Mouse (Mus musculus) macrophage (primary cell): Measurements from ENCODE around the gene Cnih4. TPM values are rescaled to one million over a fixed set of nuclear protein-coding genes. Genes with fewer than 3 reads are reported as not detected.

Experiments used
- H3K27ac ChIP-seq: fragments of 350-480 bp; formaldehyde crosslinking; 2 replicates; pipeline ENCODE4 v1.9.0; 2021
- H3K36me3 ChIP-seq: fragments of 350-480 bp; formaldehyde crosslinking; 2 replicates; pipeline ENCODE4 v1.9.0; 2021; ENCODE audit errors: inconsistent target
- H3K4me3 ChIP-seq: fragments of 350-480 bp; formaldehyde crosslinking; 2 replicates; pipeline ENCODE4 v1.9.0; 2021; ENCODE audit errors: inconsistent target
- H3K79me2 ChIP-seq: fragments of 350-480 bp; formaldehyde crosslinking; 2 replicates; pipeline ENCODE4 v1.9.0; 2021; ENCODE audit errors: inconsistent target
- WGBS: methylation state at CpG from one replicate; pipeline ENCODE4 v1.1.7; 2026; ENCODE audit warnings: inconsistent platforms; ENCODE audit not compliant: missing documents; 5-methylcytosine and 5-hydroxymethylcytosine counted together
- polyA plus RNA-seq: library from polyadenylated mRNA; stranded (reverse); fragments of 250-400 nt; gene quantifications from 3 replicates; pipeline ENCODE4 v1.2.4, GENCODE M21; 2018; ENCODE audit warnings: inconsistent platforms

Gene Cnih4
- polyA plus RNA-seq, 1 experiment from 2014 or later, result 86.8 TPM

DNA sequence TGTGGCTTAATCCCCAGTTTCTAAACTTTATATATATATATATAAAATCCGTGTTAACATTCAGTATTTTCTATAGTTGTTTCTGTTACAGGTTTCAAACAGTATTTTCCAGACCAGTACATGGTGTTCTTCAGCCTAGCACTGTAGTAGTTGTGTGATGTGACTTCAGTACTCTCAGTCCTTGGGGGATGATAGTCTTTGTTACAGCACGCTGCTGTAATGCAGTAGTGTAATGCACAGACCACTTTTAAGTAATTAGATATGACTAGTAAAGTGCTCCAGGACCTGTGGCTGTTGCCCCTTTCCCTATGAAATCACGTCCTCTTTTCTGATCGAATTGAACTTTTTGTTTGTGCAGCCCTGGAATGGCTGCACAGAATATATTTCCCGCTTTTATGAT, 7.0 kb downstream of the Cnih4 start:
- Histone ChIP-seq H3K27ac (no peak overlapping the region), H3K79me2 (peaks cover 48% of the 10 kb centered on the region), H3K4me3 (peak overlapping the region; percentile 39), H3K36me3 (0 out of 2 replicates have a peak, but pooled peaks cover under 1% of the 10 kb centered on the region)
- WGBS, result 32% methylated on average over 5 of the region's 5 CpGs

DNA sequence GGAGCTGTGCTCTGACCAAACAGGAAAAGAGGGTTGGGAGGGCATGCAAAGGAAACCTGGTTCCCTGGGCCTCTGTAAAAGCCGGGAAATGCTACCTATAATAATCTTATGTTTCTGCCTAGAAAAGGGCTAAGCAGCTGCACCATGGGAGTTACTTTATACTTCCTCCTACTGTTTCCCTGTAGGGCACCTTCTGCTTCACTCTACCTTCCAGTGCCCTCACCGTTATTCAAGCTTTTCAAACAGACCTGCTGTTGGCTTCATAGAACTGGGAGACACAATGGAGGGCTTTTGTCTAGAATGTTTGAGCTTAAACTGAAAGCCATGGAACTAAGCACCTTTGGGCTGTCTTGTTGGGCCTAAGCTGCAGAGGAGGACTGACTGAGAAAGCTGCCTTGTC, 23.3 kb downstream of the Cnih4 start:
- peaks cover 11% of the 10 kb centered on the region; the same call in 1 of the 2 replicates for H3K36me3 ChIP-seq
- 79% methylated on average over 2 of the region's 2 CpGs for WGBS

DNA sequence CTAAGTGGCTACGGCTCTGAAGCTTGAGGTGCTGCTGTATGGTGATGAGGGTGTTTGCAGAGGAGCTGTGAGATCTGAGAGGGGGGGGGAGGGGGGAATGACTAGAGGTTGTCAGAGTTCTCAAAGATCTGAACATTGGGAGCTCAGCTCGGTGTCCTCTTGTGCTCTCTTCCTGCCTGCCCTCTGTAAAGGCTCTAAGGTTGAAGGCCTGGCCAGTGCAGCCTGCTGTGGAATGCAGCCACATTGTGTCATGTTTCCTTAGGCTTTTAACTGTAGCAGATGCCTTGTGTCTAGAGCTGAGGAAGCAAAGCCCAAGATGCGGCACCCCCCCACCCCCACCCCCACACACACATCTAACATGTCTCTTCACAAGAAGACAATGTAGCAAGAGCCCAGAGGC, 23.9 kb downstream of the Cnih4 start:
- 81% methylated on average over 3 of the region's 3 CpGs for WGBS
- Histone ChIP-seq H3K36me3 (peaks cover 5% of the 10 kb centered on the region; the same call in 1 of the 2 replicates), H3K4me3 (no peak overlapping the region)

More for the DNA sequence above, 23.3 kb downstream of the Cnih4 start:
- no peaks in the 10 kb centered on the region for H3K79me2 ChIP-seq
- H3K27ac ChIP-seq, result no peak overlapping the region
- H3K4me3 ChIP-seq, result no peak overlapping the region

DNA sequence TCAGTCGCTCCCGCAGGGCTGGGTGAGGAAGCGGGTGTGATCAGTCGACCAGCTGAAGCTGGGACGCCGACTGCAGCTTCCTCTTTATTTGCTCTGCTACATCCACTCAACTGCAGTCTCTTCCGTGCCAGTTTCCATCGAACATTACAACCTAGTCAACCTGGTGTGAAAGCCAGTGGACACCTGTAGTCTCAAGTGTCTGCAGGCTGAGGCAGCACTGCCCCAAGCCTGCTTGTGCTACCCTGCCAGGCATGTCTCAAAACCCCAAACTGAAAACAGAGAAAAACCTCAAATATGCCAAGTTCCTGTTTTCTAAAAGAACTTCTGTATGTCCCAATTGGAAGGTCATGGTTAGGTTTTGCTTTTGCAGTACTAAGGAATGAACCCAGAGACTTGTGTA, 25.7 kb downstream of the Cnih4 start:
- H3K36me3 ChIP-seq, result peaks cover 8% of the 10 kb centered on the region; the same call in 1 of the 2 replicates
- peak overlapping the region; percentile 28 for H3K4me3 ChIP-seq
- H3K27ac ChIP-seq, result peak overlapping the region; percentile 74
- H3K79me2 ChIP-seq, result no peaks in the 10 kb centered on the region
- WGBS, result 9% methylated on average over 8 of the region's 8 CpGs

More for the DNA sequence above, 23.9 kb downstream of the Cnih4 start:
- Histone ChIP-seq H3K79me2 (no peaks in the 10 kb centered on the region), H3K27ac (no peak overlapping the region)

DNA sequence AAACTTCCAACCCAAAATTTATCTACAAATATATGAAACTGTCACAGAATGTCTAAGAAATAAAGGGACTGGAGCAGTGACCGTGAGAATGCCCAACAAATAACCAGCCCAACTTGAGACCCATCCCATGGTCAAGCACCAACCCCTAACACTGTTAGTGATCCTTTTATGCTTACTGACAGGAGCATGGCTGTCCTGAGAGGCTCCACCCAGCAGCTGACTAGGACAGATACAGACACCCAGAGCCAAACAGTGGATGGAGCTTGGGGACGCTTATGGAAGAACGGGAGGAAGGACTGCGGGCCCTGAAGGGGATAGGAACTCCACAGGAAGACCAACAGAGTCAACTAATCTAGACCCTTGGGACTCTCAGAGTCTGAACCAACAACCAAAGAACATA, 44.4 kb downstream of the Cnih4 start:
- Histone ChIP-seq H3K4me3 (no peak overlapping the region), H3K79me2 (peaks cover 100% of the 10 kb centered on the region)

DNA sequence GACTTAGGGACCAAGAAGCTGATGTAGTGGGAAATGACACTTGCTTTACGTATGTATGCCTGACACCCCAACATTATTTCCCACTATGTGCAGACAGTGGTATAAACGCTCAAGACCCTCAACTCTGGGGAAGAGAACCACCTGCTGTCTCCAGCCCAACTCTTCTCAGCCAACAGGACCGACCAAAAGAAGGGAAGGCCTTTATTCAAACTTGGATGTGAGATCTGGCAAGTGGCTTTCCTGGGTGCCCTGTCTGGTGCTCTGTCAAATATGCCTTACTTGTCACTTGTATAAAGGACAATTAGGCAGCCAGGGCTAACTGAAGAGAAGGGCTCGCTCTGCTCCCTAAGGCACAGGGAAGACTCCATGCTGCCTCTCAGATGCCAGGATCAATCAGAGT, 55.0 kb downstream of the Cnih4 start:
- peaks cover 98% of the 10 kb centered on the region for H3K79me2 ChIP-seq
- WGBS, result 100% methylated on average over 2 of the region's 4 CpGs
- H3K4me3 ChIP-seq, result no peak overlapping the region
- H3K27ac ChIP-seq, result no peak overlapping the region
- H3K36me3 ChIP-seq, result peaks cover 89% of the 10 kb centered on the region

More for the DNA sequence above, 44.4 kb downstream of the Cnih4 start:
- no peak overlapping the region for H3K27ac ChIP-seq
- peaks cover 82% of the 10 kb centered on the region for H3K36me3 ChIP-seq
- 90% methylated on average over 4 of the region's 4 CpGs for WGBS

DNA sequence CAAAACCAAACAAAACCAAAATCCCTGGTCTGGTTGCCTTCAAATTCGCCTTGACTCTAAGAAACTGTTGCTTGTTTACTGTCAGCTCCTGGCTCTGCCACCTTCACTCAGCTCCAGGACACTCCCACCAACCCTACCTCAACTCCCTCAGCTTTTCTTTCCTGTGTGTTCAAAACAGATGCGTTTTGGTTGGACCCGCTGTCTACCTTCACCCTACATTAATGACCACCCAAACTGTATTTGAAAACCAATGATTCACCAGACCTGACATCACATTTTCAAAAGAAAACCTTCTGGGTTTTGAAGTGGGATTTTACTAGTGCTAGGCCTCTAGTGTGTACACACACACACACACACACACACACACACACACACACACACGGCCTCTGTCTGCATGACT, 65.7 kb downstream of the Cnih4 start:
- H3K27ac ChIP-seq, result peak overlapping the region; percentile 85
- WGBS, result 6% methylated on average over 4 of the region's 4 CpGs
- H3K79me2 ChIP-seq, result peaks cover 87% of the 10 kb centered on the region
- H3K36me3 ChIP-seq, result peaks cover 26% of the 10 kb centered on the region
- peak overlapping the region; percentile 58 for H3K4me3 ChIP-seq

DNA sequence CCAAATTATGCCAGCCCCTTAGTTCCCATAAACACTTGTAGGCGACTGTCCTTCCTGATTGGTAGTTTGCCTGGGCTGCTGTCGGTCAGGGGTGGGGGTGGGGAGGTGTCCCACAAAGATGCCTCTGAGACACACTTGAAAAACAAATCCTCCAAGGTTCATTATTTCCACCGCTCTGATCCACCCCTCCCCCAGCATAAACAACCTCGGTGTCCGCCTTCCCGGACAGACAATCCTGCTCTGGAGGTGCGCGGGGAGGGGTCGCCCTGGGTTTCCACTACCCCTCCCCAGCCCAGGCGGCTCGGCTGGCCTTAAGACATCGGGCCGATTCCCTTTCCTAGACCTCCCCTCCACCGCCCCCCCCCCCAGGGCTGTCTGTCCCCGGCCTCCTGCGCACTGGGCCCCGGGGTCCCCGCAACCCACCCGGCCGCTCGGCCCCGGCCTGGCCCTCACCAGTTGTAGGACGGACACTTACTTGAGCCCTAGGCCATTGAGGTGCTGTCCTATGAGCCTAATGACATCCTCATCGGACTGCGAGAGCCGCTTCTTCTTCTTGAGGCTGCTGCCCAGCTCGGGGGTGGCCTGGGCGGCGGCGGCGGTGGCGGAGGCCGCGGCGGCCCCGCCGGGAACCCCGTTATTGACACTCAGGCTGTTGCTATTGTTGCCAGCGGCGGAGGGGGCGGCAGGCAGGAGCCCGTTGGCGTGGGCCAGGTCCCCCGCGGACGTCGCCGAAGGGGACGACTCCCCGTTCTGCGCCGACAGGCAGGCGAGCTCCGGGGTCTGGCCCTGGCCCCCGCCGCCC, 66.3 kb downstream of the Cnih4 start:
- peak overlapping the region; percentile 85 for H3K27ac ChIP-seq
- H3K79me2 ChIP-seq, result peaks cover 84% of the 10 kb centered on the region
- H3K36me3 ChIP-seq, result peaks cover 20% of the 10 kb centered on the region
- under 1% methylated on average over 50 of the region's 56 CpGs for WGBS
- H3K4me3 ChIP-seq, result peak overlapping the region; percentile 58

DNA sequence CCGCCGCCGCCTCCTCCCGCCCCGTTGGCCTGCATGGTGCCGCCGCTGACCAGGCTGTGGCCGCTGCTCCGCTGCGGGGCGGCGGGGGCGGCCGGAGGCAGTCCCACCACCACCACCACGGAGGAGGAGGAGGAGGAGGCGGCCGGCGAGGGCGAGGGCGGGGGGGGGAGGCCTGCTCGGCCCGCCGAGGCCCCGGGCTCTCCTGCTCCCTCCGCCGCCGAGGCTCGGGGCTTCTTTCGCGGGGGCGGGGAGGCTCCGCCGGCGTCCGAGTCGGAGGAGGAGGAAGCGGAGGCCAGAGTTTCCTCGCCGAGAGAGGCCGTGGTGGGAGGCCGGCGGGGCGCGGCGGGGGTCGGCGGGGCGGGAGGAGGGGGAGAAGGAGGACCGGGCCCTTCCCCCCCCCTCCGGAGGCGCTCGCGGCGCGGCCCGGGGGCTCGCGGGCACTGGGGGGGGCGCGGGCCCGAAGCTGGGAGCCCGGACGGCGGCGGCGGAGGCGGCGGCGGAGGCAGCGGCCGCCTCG, 67.0 kb downstream of the Cnih4 start:
- 0% methylated on average over 15 of the region's 72 CpGs for WGBS
- peaks cover 84% of the 10 kb centered on the region for H3K79me2 ChIP-seq
- H3K4me3 ChIP-seq, result no peak overlapping the region
- no peak overlapping the region for H3K27ac ChIP-seq
- peaks cover 14% of the 10 kb centered on the region for H3K36me3 ChIP-seq

DNA sequence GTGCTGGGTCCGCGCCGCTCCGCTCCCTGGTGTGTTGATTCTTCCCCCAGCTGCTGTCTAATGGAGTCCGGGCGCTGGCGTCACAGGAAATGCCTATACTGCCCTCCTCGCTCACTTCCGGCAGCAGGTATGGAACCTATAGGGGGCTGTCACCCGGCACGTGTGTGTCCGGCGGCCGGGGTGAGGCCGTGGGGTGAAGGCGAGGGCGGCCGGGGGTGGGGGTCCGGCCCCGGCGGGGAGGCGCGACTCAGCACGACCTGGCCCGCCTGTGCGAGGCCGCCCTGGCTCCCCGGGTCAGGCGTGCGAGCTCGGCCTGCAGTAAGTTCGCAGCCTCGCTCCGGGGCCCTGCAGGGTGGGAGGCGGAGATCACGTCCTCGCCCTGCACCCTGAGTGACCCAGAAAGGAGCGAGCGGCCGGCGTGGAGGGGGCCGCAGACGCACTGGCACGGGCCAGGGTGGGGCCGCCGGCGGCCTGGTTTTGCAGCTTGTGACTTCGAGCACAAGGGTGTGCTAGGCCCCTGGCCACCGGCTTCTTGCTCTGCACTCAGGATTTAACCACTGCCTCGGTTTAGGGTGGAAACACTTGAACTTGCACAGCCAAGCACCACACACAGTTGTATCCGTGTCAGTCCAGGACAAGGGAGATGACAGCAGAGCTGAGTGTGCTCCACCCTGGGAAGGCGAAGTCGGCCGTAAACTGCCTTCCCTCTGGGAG, 67.6 kb downstream of the Cnih4 start, which contains the start of gene Wdr26:
Gene Wdr26 (minus strand): TSS at position 82 of the 714 bp plus-strand sequence.
- H3K27ac ChIP-seq, result peak within 1 kb of the TSS; percentile 92
- H3K79me2 ChIP-seq, result peaks cover 81% of the 10 kb centered on the region
- H3K36me3 ChIP-seq, result peaks cover 8% of the 10 kb centered on the region; the same call in 1 of the 2 replicates
- H3K4me3 ChIP-seq, result peak within 1 kb of the TSS; percentile 58
- under 1% methylated on average over 49 of the region's 54 CpGs for WGBS

DNA sequence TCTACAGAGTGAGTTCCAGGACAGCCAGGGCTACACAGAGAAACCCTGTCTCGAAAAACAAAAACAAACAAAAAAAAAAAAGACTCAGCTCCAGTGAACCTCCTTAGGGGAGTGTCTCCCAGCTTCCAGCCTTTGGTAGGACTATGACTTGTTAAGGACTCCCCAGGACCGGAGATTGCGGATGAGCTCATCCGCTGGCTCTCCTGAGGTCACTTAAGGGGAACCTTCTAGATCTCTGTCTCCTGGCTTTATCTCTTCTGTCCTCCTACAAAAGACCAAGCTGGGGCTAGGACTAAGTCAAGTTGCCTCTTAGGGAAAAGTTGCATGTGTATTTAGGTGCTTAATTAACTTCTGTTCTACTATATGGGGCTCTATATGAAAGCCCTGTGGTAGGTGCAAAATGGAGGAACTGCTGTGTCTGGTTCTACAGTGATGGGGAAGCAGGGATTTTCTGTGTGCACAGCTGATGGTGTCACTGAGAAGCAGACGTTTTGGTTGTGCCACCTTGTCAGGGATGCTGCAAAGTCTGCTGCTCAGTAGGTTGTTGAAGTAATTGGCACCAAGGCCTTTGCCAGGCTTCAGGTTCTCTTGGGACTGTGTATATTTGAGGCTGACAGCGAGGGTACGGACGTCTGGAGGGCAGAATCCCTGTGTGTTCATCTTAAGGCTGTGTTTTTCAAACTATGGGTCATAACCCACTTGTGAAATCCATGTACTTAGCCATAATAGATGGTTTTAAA, 70.0 kb downstream of the Cnih4 start:
- Histone ChIP-seq H3K36me3 (no peaks in the 10 kb centered on the region), H3K79me2 (peaks cover 57% of the 10 kb centered on the region), H3K27ac (no peak overlapping the region), H3K4me3 (no peak overlapping the region)
- WGBS, result 86% methylated on average over 8 of the region's 8 CpGs

DNA sequence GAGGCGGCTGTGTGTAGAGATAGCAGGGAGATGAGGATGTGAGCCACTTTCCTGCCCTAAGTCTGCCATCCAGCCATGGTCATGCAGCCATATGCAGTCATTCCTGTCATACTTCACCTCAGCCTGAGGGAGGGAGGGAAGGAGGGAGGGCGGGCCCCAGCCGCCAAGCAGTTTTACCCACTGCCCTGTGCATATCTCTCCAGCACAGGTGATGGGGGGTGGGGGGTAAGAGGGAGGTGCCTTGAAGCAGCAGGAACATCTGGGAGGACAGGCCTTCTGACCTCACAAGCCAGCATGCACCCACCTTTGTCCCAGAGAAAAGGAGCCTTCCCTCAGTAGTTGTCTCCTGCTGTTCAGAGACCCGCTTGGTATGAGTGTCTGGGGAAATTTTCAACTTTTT, 71.8 kb downstream of the Cnih4 start:
- Histone ChIP-seq H3K36me3 (no peaks in the 10 kb centered on the region), H3K4me3 (no peak overlapping the region), H3K27ac (no peak overlapping the region), H3K79me2 (peaks cover 41% of the 10 kb centered on the region)
- WGBS, result 94% methylated on average over 4 of the region's 4 CpGs
